Mouse (Mus musculus) neural tube, embryonic 13.5 days (tissue): ENCODE data around the gene Zfhx3. TPM values are rescaled to one million over a fixed set of nuclear protein-coding genes. Genes with fewer than 3 reads are reported as not detected.
"Not testable (repeated sequence)": the region's sequence is repeated elsewhere in the genome, so short reads cannot be mapped to it uniquely, and the experiment has no call there.

Experiments
- ATAC-seq: fragments of 200-750 bp; cut with Nextera tagmentation; 2 replicates; pipeline ENCODE4 v1.8.0; 2017; ENCODE audit warnings: low read depth, mild to moderate bottlenecking, moderate TSS enrichment, moderate library complexity
- H3K27ac ChIP-seq: fragments of 300-500 bp; sonication (generic); replicated peaks from 2 replicates; pipeline ENCODE4 v1.5.1; 2015; ENCODE audit warnings: moderate library complexity, mild to moderate bottlenecking, inconsistent platforms
- H3K27me3 ChIP-seq: fragments of 300-500 bp; sonication (generic); 2 replicates; pipeline ENCODE4 v1.6.1; 2015; ENCODE audit warnings: mild to moderate bottlenecking, inconsistent platforms
- H3K36me3 ChIP-seq: fragments of 300-500 bp; sonication (generic); 2 replicates; pipeline ENCODE4 v1.6.1; 2015; ENCODE audit warnings: mild to moderate bottlenecking, inconsistent platforms
- H3K4me1 ChIP-seq: fragments of 300-500 bp; sonication (generic); replicated peaks from 2 replicates; pipeline ENCODE4 v1.6.1; 2015; ENCODE audit warnings: inconsistent platforms
- H3K4me2 ChIP-seq: fragments of 300-500 bp; sonication (generic); 2 replicates; pipeline ENCODE4 v1.6.1; 2015; ENCODE audit warnings: inconsistent platforms, mild to moderate bottlenecking, moderate library complexity
- H3K4me3 ChIP-seq: fragments of 300-500 bp; sonication (generic); 2 replicates; pipeline ENCODE4 v1.5.1; 2015; ENCODE audit warnings: mild to moderate bottlenecking, inconsistent platforms
- H3K9ac ChIP-seq: fragments of 300-500 bp; sonication (generic); 2 replicates; pipeline ENCODE4 v1.6.1; 2015; ENCODE audit warnings: moderate library complexity, mild to moderate bottlenecking, inconsistent platforms
- H3K9me3 ChIP-seq: fragments of 300-500 bp; sonication (generic); 2 replicates; pipeline ENCODE4 v1.6.1; 2016; ENCODE audit warnings: inconsistent platforms
- WGBS: fragments of 180-500 bp; shearing (Covaris S2); methylation state at CpG from one replicate; pipeline ENCODE4 v1.1.7; 2015; 5-methylcytosine and 5-hydroxymethylcytosine counted together
- polyA plus RNA-seq: library from polyadenylated mRNA; unstranded; fragments of >200 nt; fragmentation: Nextera tagmentation; extraction: Ambion mirVana; gene quantifications from 2 replicates; pipeline ENCODE4 v1.2.1, GENCODE M21; 2015

The Zfhx3 gene
- 28.2 and 32.9 TPM in 2 replicates for polyA plus RNA-seq

GRCm38 (mm10) chr8:107941922-107942694 lies at the start of gene Zfhx3:
Gene Zfhx3, plus strand, starts transcription at chr8:107942644.
- 20% methylated on average over 11 of the region's 11 CpGs for WGBS
- Histone ChIP-seq H3K9ac (peak within 1 kb of the TSS; percentile 65), H3K27me3 (peaks cover 23% of the 10 kb centered on the region), H3K9me3 (no peaks in the 10 kb centered on the region), H3K4me2 (peak within 1 kb of the TSS; percentile 55), H3K36me3 (no peaks in the 10 kb centered on the region), H3K4me1 (peaks cover 65% of the 10 kb centered on the region), H3K27ac (peak within 1 kb of the TSS; percentile 89), H3K4me3 (peak within 1 kb of the TSS; percentile 27)
- no peak for ATAC-seq

DNA sequence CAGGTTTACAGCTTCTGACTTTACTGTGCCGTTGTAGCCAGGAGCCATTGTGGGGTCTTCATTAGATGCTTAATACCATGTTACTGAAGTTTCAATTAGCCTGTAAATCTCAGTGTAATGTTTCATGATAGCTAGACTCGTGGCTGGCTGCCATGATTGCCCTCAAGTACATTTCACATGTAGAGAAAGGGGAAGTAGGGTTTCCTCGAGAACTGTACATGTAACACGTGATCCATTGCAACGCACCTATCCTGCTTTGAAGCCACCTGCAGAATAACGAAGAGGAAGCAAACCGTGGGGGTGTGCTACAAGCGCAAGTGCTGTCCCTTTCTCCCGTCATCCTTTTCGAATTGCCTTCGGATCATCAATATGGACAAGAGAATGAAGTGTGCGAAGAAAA lies 23.5 kb upstream of the Zfhx3 start:
- H3K36me3 ChIP-seq, result no peaks in the 10 kb centered on the region
- ATAC-seq, result no peak
- H3K4me2 ChIP-seq, result no peak overlapping the region
- 0 out of 2 replicates have a peak overlapping the region, but pooled peaks have one; percentile 30 for H3K27ac ChIP-seq
- H3K4me1 ChIP-seq, result peaks cover 26% of the 10 kb centered on the region; the same call in 1 of the 2 replicates
- no peak overlapping the region for H3K9ac ChIP-seq
- H3K4me3 ChIP-seq, result no peak overlapping the region
- H3K9me3 ChIP-seq, result no peaks in the 10 kb centered on the region
- no peaks in the 10 kb centered on the region for H3K27me3 ChIP-seq
- 79% methylated on average over 12 of the region's 12 CpGs for WGBS

DNA sequence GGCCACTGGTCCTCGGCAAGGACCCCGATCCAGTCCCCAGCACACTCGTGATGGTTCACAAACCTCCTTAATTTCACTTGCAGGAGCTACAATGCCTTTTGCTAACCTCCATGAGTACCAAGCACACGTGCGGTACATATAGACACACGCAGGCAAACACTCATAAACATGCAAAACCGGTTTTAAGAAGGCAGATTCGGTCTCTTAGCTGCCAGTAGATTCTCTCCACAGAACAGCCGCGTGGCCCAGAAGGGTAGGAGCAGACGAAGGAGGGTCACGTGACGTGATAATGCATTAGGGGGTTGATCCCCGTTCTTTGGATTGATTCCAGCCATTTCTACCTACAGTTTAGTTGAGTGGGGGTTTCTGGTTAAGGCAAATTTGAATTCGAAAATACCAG lies 16.3 kb upstream of the Zfhx3 start:
- no peak overlapping the region for H3K4me2 ChIP-seq
- H3K27me3 ChIP-seq, result no peaks in the 10 kb centered on the region
- ATAC-seq, result no peak
- no peak overlapping the region for H3K4me3 ChIP-seq
- H3K4me1 ChIP-seq, result no peaks in the 10 kb centered on the region
- H3K27ac ChIP-seq, result no peak overlapping the region
- H3K9me3 ChIP-seq, result no peaks in the 10 kb centered on the region
- H3K36me3 ChIP-seq, result no peaks in the 10 kb centered on the region
- 84% methylated on average over 15 of the region's 15 CpGs for WGBS
- H3K9ac ChIP-seq, result no peak overlapping the region

DNA sequence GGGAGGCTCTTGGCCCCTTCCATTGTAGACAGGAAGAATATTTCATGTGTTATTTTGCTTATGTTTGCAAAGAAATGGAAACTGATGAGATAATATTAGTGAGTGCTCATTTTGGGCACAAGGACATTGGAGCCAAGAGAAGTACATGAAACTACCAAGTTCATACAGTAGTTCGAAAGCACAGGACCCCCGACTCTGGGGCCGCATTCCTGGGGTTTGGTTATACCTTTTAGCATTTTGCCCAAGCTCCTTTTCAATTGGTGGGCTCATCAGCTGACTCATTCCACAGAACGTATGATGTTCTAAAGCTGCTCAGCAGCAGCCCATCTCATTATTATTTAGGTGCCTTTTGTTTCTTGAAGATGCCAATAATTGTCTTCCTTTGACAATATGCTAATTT lies 5.7 kb upstream of the Zfhx3 start:
- peaks cover 19% of the 10 kb centered on the region for H3K4me1 ChIP-seq
- 95% methylated on average over 4 of the region's 4 CpGs for WGBS
- H3K27ac ChIP-seq, result no peak overlapping the region
- no peak overlapping the region for H3K4me2 ChIP-seq
- no peak for ATAC-seq
- no peaks in the 10 kb centered on the region for H3K36me3 ChIP-seq
- no peaks in the 10 kb centered on the region for H3K9me3 ChIP-seq
- no peaks in the 10 kb centered on the region for H3K27me3 ChIP-seq
- no peak overlapping the region for H3K4me3 ChIP-seq
- H3K9ac ChIP-seq, result no peak overlapping the region

DNA sequence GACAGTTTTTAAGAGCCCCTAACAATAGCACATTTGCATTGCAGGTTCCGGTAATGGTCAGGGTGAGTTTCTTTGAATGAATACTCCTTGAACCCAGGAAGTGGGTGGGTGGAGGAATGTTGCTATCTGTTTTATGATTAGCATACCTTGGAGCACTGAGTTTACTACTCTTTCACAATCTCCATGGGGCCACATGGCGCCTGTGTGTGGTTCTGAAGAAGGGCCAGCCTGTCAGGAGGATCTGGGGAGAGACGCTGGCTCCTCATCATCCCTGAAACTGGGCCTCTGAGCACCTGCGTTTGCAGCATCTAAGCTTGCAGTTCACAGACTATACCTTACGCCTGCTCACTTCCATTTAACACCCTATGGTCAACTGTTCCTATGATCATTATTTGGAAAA lies 4.2 kb upstream of the Zfhx3 start:
- H3K9me3 ChIP-seq, H3K36me3 ChIP-seq, H3K9ac ChIP-seq, H3K4me3 ChIP-seq, H3K27me3 ChIP-seq, ATAC-seq, H3K4me2 ChIP-seq, H3K27ac ChIP-seq: not testable (repeated sequence)
- 95% methylated on average over 5 of the region's 5 CpGs for WGBS
- H3K4me1 ChIP-seq, result peaks cover 33% of the 10 kb centered on the region

GRCm38 (mm10) chr8:107940181-107940580 lies 2.3 kb upstream of the Zfhx3 start:
- Histone ChIP-seq H3K4me2 (no peak overlapping the region), H3K27me3 (peaks cover 14% of the 10 kb centered on the region), H3K4me3 (no peak overlapping the region), H3K36me3 (no peaks in the 10 kb centered on the region), H3K27ac (peak overlapping the region; percentile 84), H3K9me3 (no peaks in the 10 kb centered on the region), H3K9ac (no peak overlapping the region), H3K4me1 (peaks cover 51% of the 10 kb centered on the region)
- WGBS, result 47% methylated on average over 8 of the region's 8 CpGs
- no peak for ATAC-seq

- H3K4me1 ChIP-seq, result peaks cover 65% of the 10 kb centered on the region
- under 1% methylated on average over 16 of the region's 17 CpGs for WGBS
- peak; percentile 61 for ATAC-seq
Observed at GRCm38 (mm10) chr8:107942752-107943510, 487 bp downstream of the Zfhx3 start.

DNA sequence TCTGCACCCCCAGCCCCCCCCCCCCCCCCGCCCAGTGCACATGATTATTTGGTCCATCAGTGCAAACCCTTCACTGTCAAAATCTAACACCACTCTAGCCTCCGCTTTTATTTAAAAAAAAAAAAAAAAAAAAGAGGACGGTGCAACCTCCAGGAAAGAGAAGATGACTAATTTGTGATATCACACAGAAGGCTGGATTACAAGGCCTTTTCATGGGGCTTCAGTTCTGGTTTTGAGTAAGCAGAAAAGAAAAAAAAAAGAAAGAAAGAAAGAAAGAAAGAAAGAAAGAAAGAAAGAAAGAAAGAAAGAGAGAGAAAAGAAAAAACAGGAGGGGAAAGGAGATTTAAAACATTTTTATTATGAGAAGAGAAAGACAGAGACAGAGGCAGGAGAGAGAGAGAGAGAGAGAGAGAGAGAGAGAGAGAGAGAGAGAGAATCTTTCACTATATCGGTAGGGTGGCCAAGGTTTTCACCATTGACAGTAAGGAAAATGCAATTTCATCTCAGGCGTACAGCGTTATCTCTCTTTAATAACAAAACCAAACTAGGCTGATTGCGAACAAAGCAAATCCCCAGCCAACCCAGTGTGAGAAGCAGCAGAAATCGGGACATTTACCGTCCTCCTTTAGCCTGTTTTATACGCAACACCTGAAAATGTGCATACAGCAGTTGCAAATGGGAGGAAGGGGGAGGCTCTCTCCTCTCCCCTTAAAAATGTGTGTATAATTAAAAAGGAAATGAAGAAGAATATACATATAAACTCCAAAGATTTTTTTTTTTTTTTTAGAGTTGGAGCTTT lies 1.3 kb downstream of the Zfhx3 start:
- Histone ChIP-seq H3K4me2 (peak overlapping the region; percentile 55), H3K27ac (peak overlapping the region; percentile 89), H3K4me1 (peaks cover 67% of the 10 kb centered on the region), H3K36me3 (no peaks in the 10 kb centered on the region), H3K9ac (peak overlapping the region; percentile 66), H3K4me3 (peak overlapping the region; percentile 27), H3K9me3 (no peaks in the 10 kb centered on the region), H3K27me3 (peaks cover 23% of the 10 kb centered on the region)
- WGBS, result 6% methylated on average over 10 of the region's 10 CpGs
- no peak for ATAC-seq

More at GRCm38 (mm10) chr8:107942752-107943510, 487 bp downstream of the Zfhx3 start:
- peak overlapping the region; percentile 27 for H3K4me3 ChIP-seq
- peak overlapping the region; percentile 89 for H3K27ac ChIP-seq
- peak overlapping the region; percentile 55 for H3K4me2 ChIP-seq
- H3K36me3 ChIP-seq, result no peaks in the 10 kb centered on the region
- no peaks in the 10 kb centered on the region for H3K9me3 ChIP-seq
- peaks cover 23% of the 10 kb centered on the region for H3K27me3 ChIP-seq
- H3K9ac ChIP-seq, result peak overlapping the region; percentile 65

DNA sequence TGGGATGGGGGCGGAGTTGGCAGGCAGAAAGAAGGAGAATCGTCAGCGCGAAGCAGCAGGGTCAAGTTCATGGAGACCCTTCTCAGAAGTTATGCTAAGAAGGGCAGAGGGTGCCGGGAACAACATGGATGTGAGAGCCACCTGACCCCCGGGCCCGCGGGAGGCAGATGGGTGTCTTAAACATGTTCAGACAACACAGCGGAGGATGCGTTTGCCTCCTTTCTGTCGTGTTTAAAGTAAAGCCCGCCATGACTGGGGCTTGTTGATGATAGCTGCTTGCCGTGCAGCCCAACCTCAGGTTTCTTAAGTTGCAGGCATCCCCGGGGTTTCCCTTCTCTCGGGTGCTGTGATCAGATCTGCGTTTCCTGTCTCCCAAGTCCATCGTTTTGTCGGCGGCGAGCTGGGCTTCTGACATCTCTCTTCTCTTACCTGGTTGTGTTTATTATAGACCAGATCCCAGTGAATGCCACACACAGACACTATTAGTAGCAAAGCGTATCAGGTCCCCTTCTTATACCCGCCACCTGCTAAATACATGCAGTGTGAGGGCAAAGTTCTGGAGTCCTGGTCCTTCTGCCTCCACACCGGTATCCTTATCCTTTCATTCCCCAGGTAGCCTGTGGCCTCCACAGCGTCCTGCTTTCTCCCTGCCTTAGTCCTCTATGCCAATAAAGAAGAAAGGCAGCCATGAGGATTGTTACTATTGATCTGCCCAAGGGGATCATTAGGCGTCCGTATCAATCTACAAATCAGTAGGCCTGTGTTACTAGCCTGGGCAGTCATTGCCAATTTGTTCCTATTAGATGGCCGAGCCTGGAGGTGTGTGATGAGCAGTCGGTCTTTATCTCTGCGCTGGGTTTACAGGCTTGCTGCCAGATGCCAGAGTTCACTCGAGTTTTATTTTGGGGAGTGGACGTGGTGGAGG lies 2.5 kb downstream of the Zfhx3 start:
- H3K4me1 ChIP-seq, result peaks cover 67% of the 10 kb centered on the region
- peak overlapping the region; percentile 55 for H3K4me2 ChIP-seq
- H3K27ac ChIP-seq, result peak overlapping the region; percentile 89
- peaks cover 23% of the 10 kb centered on the region for H3K27me3 ChIP-seq
- no peak for ATAC-seq
- H3K4me3 ChIP-seq, result peak overlapping the region; percentile 25
- no peaks in the 10 kb centered on the region for H3K9me3 ChIP-seq
- H3K36me3 ChIP-seq, result no peaks in the 10 kb centered on the region
- peak overlapping the region; percentile 66 for H3K9ac ChIP-seq
- 13% methylated on average over 31 of the region's 31 CpGs for WGBS

GRCm38 (mm10) chr8:107946888-107947287 lies 4.4 kb downstream of the Zfhx3 start:
- H3K27ac ChIP-seq, result peak overlapping the region; percentile 70
- peak overlapping the region; percentile 31; the same call in 1 of the 2 replicates for H3K9ac ChIP-seq
- 50% methylated on average over 5 of the region's 5 CpGs for WGBS
- H3K4me1 ChIP-seq, result peaks cover 55% of the 10 kb centered on the region
- H3K4me2 ChIP-seq, result no peak overlapping the region
- H3K4me3 ChIP-seq, result no peak overlapping the region
- H3K9me3 ChIP-seq, result no peaks in the 10 kb centered on the region
- H3K27me3 ChIP-seq, result peaks cover 23% of the 10 kb centered on the region
- ATAC-seq, result no peak
- no peaks in the 10 kb centered on the region for H3K36me3 ChIP-seq

DNA sequence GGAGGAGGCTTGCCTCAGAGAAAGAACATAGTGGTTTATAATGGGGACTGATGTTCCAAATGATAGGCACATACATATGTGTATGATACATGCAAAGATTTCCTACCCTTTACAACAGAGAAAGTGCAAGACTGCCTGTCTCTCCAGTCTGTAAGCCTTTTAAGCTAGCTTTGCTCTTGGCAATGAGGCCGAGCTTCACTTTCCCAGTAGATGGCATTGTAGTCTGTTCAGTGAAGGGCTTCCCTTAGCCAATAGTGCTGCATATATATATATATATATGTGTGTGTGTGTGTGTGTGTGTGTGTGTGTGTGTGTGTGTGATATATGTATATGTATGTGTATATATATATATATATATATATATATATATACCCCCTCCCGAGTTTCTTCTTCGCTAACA lies 13.4 kb downstream of the Zfhx3 start:
- H3K9ac ChIP-seq, result no peak overlapping the region
- peak overlapping the region; percentile 56 for H3K27ac ChIP-seq
- no peaks in the 10 kb centered on the region for H3K27me3 ChIP-seq
- ATAC-seq, result no peak
- no peaks in the 10 kb centered on the region for H3K9me3 ChIP-seq
- WGBS, result 71% methylated on average over 3 of the region's 3 CpGs
- H3K4me2 ChIP-seq, result no peak overlapping the region
- no peaks in the 10 kb centered on the region for H3K36me3 ChIP-seq
- H3K4me3 ChIP-seq, result no peak overlapping the region
- H3K4me1 ChIP-seq, result peaks cover 16% of the 10 kb centered on the region
